Mouse (Mus musculus) hindbrain, embryonic 15.5 days (tissue): ENCODE results near the gene B130006D01Rik. TPM values are rescaled to one million over a fixed set of nuclear protein-coding genes. Genes with fewer than 3 reads are reported as not detected.

Source experiments
- ATAC-seq: fragments of 200-750 bp; cut with Nextera tagmentation; 2 replicates; pipeline ENCODE4 v1.8.0; 2017; ENCODE audit warnings: low read depth, moderate number of reproducible peaks, moderate TSS enrichment; ENCODE audit not compliant: low FRiP score
- H3K27ac ChIP-seq: fragments of 300-500 bp; sonication (generic); replicated peaks from 2 replicates; pipeline ENCODE4 v1.5.1; 2015; ENCODE audit warnings: mild to moderate bottlenecking, inconsistent platforms
- H3K27me3 ChIP-seq: fragments of 300-500 bp; sonication (generic); 2 replicates; pipeline ENCODE4 v1.6.1; 2015; ENCODE audit warnings: control low read depth, inconsistent platforms
- H3K36me3 ChIP-seq: fragments of 300-500 bp; sonication (generic); 2 replicates; pipeline ENCODE4 v1.6.1; 2015; ENCODE audit warnings: control low read depth, inconsistent platforms
- H3K4me1 ChIP-seq: fragments of 300-500 bp; sonication (generic); replicated peaks from 2 replicates; pipeline ENCODE4 v1.6.1; 2015; ENCODE audit warnings: control low read depth, inconsistent platforms
- H3K4me2 ChIP-seq: fragments of 300-500 bp; sonication (generic); 2 replicates; pipeline ENCODE4 v1.6.1; 2015; ENCODE audit warnings: moderate library complexity, mild to moderate bottlenecking, inconsistent platforms
- H3K4me3 ChIP-seq: fragments of 300-500 bp; sonication (generic); 2 replicates; pipeline ENCODE4 v1.5.1; 2015; ENCODE audit warnings: mild to moderate bottlenecking, inconsistent platforms
- H3K9ac ChIP-seq: fragments of 300-500 bp; sonication (generic); 2 replicates; pipeline ENCODE4 v1.6.1; 2015; ENCODE audit warnings: inconsistent platforms
- H3K9me3 ChIP-seq: fragments of 300-500 bp; sonication (generic); 2 replicates; pipeline ENCODE4 v1.6.1; 2016; ENCODE audit warnings: control low read depth, inconsistent platforms
- WGBS: fragments of 180-500 bp; shearing (Covaris S2); methylation state at CpG from one replicate; pipeline ENCODE4 v1.1.7; 2015; 5-methylcytosine and 5-hydroxymethylcytosine counted together
- polyA plus RNA-seq: library from polyadenylated mRNA; unstranded; fragments of >200 nt; fragmentation: Nextera tagmentation; extraction: Ambion mirVana; gene quantifications from 2 replicates; pipeline ENCODE4 v1.2.1, GENCODE M21; 2015

Gene B130006D01Rik
- 1.1 and 1.2 TPM in 2 replicates for polyA plus RNA-seq

DNA sequence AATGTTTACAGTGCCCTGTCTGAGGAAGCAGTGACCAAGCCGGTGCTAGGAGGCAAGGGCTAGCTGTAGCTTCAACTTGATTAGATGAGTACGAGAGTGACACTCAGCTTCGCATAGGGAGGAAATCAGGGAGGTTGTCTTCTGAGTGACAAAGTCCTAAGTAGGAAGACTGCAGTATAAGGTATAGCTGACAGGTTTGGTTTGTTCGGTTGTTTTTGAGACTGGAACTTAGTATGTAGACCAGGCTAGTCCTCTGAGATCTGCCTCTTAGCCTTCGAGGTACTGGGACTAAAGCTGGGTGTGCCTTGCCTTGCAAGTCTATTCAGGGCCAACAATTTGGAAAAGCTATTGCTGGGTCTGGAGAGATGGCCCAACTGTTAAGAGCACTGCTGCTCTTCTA, at the start of gene B130006D01Rik:
TSS of gene B130006D01Rik (plus strand) at position 301 of the 400 bp plus-strand sequence.
- no peak for ATAC-seq
- Histone ChIP-seq H3K4me2 (no peak within 1 kb of the TSS), H3K36me3 (no peaks in the 10 kb centered on the region), H3K9me3 (no peaks in the 10 kb centered on the region), H3K27me3 (no peaks in the 10 kb centered on the region), H3K4me3 (no peak within 1 kb of the TSS), H3K9ac (no peak within 1 kb of the TSS), H3K4me1 (no peaks in the 10 kb centered on the region), H3K27ac (no peak within 1 kb of the TSS)
- WGBS, result 96% methylated on average over 5 of the region's 5 CpGs

- H3K27ac ChIP-seq, result no peak overlapping the region
- no peak overlapping the region for H3K4me3 ChIP-seq
- H3K27me3 ChIP-seq, result no peaks in the 10 kb centered on the region
- H3K4me1 ChIP-seq, result peaks cover 7% of the 10 kb centered on the region
- H3K9ac ChIP-seq, result no peak overlapping the region
- WGBS, result 91% methylated on average over 14 of the region's 14 CpGs
- no peak overlapping the region for H3K4me2 ChIP-seq
- peaks cover 54% of the 10 kb centered on the region for H3K36me3 ChIP-seq
- no peaks in the 10 kb centered on the region for H3K9me3 ChIP-seq
- no peak for ATAC-seq
These were observed 47.9 kb upstream of the B130006D01Rik start for GRCm38 (mm10) chr11:95675498-95675897.

DNA sequence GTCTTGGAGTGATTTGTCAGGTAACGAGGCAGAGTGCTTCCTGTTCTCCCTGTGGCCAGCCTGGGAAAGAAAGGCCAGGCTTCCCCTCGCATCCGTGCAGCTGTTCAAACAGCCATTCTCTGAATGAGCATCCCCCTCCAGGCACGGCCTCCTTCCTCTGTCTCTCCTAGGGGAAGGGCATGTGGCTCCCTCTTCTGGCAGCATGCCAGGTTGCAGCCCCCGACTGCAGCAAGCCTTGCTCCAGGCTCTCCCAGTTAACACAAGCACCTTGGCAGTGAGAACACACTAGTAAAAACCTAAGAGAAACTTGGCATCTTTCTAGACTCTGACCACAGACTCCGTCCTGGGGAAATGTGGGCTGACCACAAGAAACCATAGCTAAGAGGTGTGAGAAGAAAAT, 47.1 kb upstream of the B130006D01Rik start:
- no peak overlapping the region for H3K9ac ChIP-seq
- H3K4me1 ChIP-seq, result peaks cover 7% of the 10 kb centered on the region
- H3K4me3 ChIP-seq, result no peak overlapping the region
- no peaks in the 10 kb centered on the region for H3K27me3 ChIP-seq
- no peak overlapping the region for H3K4me2 ChIP-seq
- 0 out of 2 replicates have a peak overlapping the region, but pooled peaks have one; percentile 21 for H3K27ac ChIP-seq
- H3K9me3 ChIP-seq, result no peaks in the 10 kb centered on the region
- 13% methylated on average over 6 of the region's 6 CpGs for WGBS
- peaks cover 57% of the 10 kb centered on the region for H3K36me3 ChIP-seq
- ATAC-seq, result peak; percentile 66; the same call in 1 of the 2 replicates

- 93% methylated on average over 14 of the region's 14 CpGs for WGBS
- H3K9ac ChIP-seq, result no peak overlapping the region
- H3K9me3 ChIP-seq, result no peaks in the 10 kb centered on the region
- H3K36me3 ChIP-seq, result peaks cover 51% of the 10 kb centered on the region
- H3K4me2 ChIP-seq, result no peak overlapping the region
- no peaks in the 10 kb centered on the region for H3K27me3 ChIP-seq
- no peak overlapping the region for H3K27ac ChIP-seq
- H3K4me3 ChIP-seq, result no peak overlapping the region
- no peak for ATAC-seq
- peaks cover 7% of the 10 kb centered on the region for H3K4me1 ChIP-seq
These were observed 45.3 kb upstream of the B130006D01Rik start for GRCm38 (mm10) chr11:95677925-95678701.

DNA sequence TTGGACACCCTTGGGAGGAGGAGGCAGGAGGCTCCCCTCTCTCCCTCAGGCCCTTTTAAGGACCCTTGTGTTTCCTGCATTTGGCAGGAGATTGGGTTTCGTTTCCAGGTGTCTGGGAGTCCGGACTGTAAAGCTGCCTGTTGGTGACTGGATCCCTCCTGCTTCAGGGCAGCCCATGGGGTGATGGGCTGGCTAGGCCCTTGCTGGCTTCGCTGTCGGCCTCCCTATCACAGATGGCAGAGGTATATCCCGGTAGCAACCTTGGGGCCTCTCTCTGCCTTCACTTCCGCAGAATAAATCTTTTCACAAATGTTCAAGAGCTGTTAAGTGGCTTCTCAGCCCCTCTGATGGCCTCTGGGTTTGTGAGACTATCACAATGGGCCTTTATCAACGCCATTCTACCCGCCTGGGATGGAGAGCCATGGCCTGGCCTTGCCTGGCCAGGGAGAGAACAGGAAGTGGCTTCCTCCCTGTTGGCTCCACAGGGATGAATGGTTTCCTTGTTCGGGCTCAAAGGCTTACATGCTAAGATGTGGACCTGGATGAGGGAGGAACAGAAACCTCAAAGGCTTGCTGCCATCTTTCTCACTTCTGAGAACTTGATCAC, 41.3 kb upstream of the B130006D01Rik start:
- no peak for ATAC-seq

DNA sequence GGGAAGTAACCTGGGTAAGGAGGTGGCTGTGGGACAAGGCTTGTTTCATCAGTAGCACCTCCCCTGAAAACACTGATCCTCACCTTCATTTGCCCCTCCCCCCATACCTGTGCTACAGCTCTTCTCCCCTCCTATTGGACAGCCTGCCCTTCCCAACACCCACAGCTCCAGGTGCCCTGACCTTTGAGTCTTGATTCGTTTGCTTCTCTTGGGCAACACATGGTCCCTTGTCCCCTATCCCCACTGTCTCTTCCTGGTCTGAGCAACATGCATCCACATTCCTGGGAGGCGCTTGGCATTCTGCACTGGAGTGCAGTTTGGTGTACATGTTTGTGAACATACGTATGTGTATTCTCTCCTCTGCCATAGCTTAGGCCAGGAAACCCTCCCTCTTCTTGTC, 40.4 kb upstream of the B130006D01Rik start:
- 86% methylated on average over 3 of the region's 3 CpGs for WGBS
- no peak overlapping the region for H3K27ac ChIP-seq
- no peaks in the 10 kb centered on the region for H3K4me1 ChIP-seq
- H3K9ac ChIP-seq, result no peak overlapping the region
- no peaks in the 10 kb centered on the region for H3K27me3 ChIP-seq
- ATAC-seq, result no peak
- peaks cover 32% of the 10 kb centered on the region for H3K36me3 ChIP-seq
- H3K4me2 ChIP-seq, result no peak overlapping the region
- H3K9me3 ChIP-seq, result no peaks in the 10 kb centered on the region
- H3K4me3 ChIP-seq, result no peak overlapping the region

More for the DNA sequence above, 41.3 kb upstream of the B130006D01Rik start:
- no peak overlapping the region for H3K9ac ChIP-seq
- H3K36me3 ChIP-seq, result peaks cover 40% of the 10 kb centered on the region
- H3K9me3 ChIP-seq, result no peaks in the 10 kb centered on the region
- H3K4me3 ChIP-seq, result no peak overlapping the region
- no peaks in the 10 kb centered on the region for H3K27me3 ChIP-seq
- no peaks in the 10 kb centered on the region for H3K4me1 ChIP-seq
- no peak overlapping the region for H3K4me2 ChIP-seq
- 79% methylated on average over 9 of the region's 9 CpGs for WGBS
- no peak overlapping the region for H3K27ac ChIP-seq

GRCm38 (mm10) chr11:95686031-95686430, 37.4 kb upstream of the B130006D01Rik start:
- no peak overlapping the region for H3K4me2 ChIP-seq
- no peaks in the 10 kb centered on the region for H3K27me3 ChIP-seq
- ATAC-seq, result peak; percentile 45; the same call in 1 of the 2 replicates
- H3K4me1 ChIP-seq, result no peaks in the 10 kb centered on the region
- no peak overlapping the region for H3K9ac ChIP-seq
- H3K27ac ChIP-seq, result no peak overlapping the region
- WGBS, result 5% methylated on average over 4 of the region's 4 CpGs
- H3K9me3 ChIP-seq, result no peaks in the 10 kb centered on the region
- H3K36me3 ChIP-seq, result 0 out of 2 replicates have a peak, but pooled peaks cover 8% of the 10 kb centered on the region
- no peak overlapping the region for H3K4me3 ChIP-seq

DNA sequence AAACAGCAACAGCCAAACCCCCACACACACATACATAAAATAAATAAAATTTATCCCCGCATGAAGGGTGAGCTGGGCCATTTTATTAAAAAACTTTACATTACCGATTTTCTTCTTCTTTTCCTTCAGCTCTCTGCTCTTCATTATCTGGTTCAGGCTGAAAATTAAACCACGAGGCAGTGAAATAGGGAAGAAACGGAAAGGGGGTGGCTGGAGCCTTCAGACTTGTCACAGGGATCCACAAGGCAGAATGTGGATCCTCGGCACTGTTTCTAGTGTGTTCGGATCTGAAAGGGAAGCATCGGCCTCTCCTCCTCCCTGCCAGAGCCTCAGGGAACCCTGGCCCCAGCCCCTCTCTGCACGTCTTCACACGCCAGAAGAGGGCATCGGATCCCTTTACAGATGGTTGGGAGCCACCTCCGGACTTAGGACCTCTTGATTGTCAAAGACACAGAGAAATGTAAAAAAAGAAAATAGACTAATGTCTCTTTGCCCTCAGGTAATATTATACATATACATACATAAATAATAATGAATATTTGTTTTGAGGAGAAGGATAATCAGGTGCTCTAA, 36.2 kb upstream of the B130006D01Rik start:
- no peak overlapping the region for H3K27ac ChIP-seq
- 44% methylated on average over 11 of the region's 11 CpGs for WGBS

GRCm38 (mm10) chr11:95688515-95688914, 34.9 kb upstream of the B130006D01Rik start:
- no peaks in the 10 kb centered on the region for H3K27me3 ChIP-seq
- WGBS, result 75% methylated on average over 6 of the region's 6 CpGs
- H3K4me3 ChIP-seq, result no peak overlapping the region

More for the DNA sequence above, 36.2 kb upstream of the B130006D01Rik start:
- Histone ChIP-seq H3K4me2 (no peak overlapping the region), H3K9me3 (no peaks in the 10 kb centered on the region), H3K36me3 (no peaks in the 10 kb centered on the region), H3K4me3 (no peak overlapping the region), H3K4me1 (no peaks in the 10 kb centered on the region), H3K27me3 (no peaks in the 10 kb centered on the region), H3K9ac (no peak overlapping the region)
- no peak for ATAC-seq

DNA sequence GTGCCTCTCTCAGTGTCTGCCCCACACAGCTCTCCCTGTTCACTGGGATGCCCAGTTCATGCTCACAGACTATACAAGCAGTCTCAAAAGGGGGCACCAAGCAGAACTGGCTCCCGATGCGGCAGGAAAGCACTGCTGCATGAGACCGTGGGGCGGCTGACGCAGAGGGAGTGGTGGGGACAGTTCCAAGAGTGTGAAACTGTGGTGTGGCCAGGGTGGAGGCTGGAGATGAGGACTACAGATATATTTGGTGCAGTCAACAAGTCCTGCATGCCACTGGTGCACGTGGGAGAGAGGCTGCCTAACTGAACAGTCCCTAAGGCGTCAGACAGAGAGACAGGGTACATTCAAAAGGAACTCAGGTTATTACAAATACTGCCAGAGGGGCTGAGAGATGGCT, 34.4 kb upstream of the B130006D01Rik start:
- Histone ChIP-seq H3K36me3 (no peaks in the 10 kb centered on the region), H3K4me2 (no peak overlapping the region), H3K9ac (no peak overlapping the region), H3K4me1 (no peaks in the 10 kb centered on the region), H3K27me3 (no peaks in the 10 kb centered on the region), H3K4me3 (no peak overlapping the region), H3K27ac (no peak overlapping the region), H3K9me3 (no peaks in the 10 kb centered on the region)
- WGBS, result 76% methylated on average over 7 of the region's 7 CpGs
- no peak for ATAC-seq

More at GRCm38 (mm10) chr11:95688515-95688914, 34.9 kb upstream of the B130006D01Rik start:
- no peaks in the 10 kb centered on the region for H3K4me1 ChIP-seq
- no peak for ATAC-seq
- H3K36me3 ChIP-seq, result no peaks in the 10 kb centered on the region
- H3K4me2 ChIP-seq, result no peak overlapping the region
- H3K27ac ChIP-seq, result no peak overlapping the region
- no peak overlapping the region for H3K9ac ChIP-seq
- no peaks in the 10 kb centered on the region for H3K9me3 ChIP-seq

- Histone ChIP-seq H3K27ac (no peak overlapping the region), H3K27me3 (no peaks in the 10 kb centered on the region), H3K4me2 (no peak overlapping the region), H3K9me3 (no peaks in the 10 kb centered on the region), H3K4me3 (no peak overlapping the region), H3K36me3 (no peaks in the 10 kb centered on the region), H3K4me1 (no peaks in the 10 kb centered on the region), H3K9ac (no peak overlapping the region)
- WGBS, result 85% methylated on average over 3 of the region's 3 CpGs
- ATAC-seq, result no peak
These were observed 33.8 kb upstream of the B130006D01Rik start for GRCm38 (mm10) chr11:95689544-95689943.

DNA sequence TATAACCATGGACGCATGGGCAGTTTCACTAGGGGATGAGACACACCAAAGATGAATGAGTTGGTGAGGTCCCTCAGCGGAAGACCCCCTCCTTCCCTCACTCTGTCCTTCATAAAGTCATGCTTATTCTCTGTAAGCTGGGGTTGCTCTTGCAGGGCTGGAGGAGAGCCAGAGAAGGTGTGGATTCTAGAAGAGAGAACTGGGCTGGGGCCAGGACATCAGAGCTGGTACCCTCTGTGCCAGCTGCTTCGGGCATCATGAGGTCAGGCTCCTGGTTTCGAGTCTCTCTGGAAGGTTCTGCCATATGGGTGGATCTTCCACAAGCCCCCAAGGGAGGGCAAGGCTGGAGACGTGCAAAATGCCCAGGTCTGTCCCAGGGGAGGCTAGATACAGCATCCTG, 24.8 kb upstream of the B130006D01Rik start:
- Histone ChIP-seq H3K27ac (no peak overlapping the region), H3K9me3 (no peaks in the 10 kb centered on the region), H3K4me2 (no peak overlapping the region), H3K36me3 (no peaks in the 10 kb centered on the region), H3K9ac (no peak overlapping the region), H3K27me3 (no peaks in the 10 kb centered on the region), H3K4me1 (no peaks in the 10 kb centered on the region), H3K4me3 (no peak overlapping the region)
- no peak for ATAC-seq
- 71% methylated on average over 5 of the region's 5 CpGs for WGBS
